Mouse (Mus musculus) cerebellum, postnatal 4 days (tissue): Measurements from ENCODE around the gene Actb.

ENCODE experiments used
- DNase-seq, 2 experiments: peaks; one replicate each; pipeline ENCODE4 v3.0.0; 2022; ENCODE audit warnings: low spot score in 2 of 2, mixed read lengths in 1 of 2

Gene Actb

GRCm38 (mm10) chr5:142906532-142907047 lies at the start of gene Actb:
Actb (minus strand) TSS chr5:142906754.
- peak; percentile 96 to 98 for DNase-seq

GRCm38 (mm10) chr5:142953641-142954040 lies 47.1 kb upstream of the Actb start:
- DNase-seq, result no peak

- peak in 1 of 2 experiments; percentile 66 for DNase-seq
Observed at GRCm38 (mm10) chr5:142950405-142950804, 43.9 kb upstream of the Actb start.

GRCm38 (mm10) chr5:142949580-142949979 lies 43.0 kb upstream of the Actb start:
- no peak for DNase-seq

- DNase-seq, result no peak
Observed at GRCm38 (mm10) chr5:142947460-142947859, 40.9 kb upstream of the Actb start.

GRCm38 (mm10) chr5:142944979-142945682 lies 38.6 kb upstream of the Actb start:
- no peak for DNase-seq

- DNase-seq, result no peak
Observed at GRCm38 (mm10) chr5:142940393-142940792, 33.8 kb upstream of the Actb start.

GRCm38 (mm10) chr5:142937956-142938727 lies 31.6 kb upstream of the Actb start:
- DNase-seq, result no peak

- DNase-seq, result peak; percentile 75 to 87
Observed at GRCm38 (mm10) chr5:142936336-142936719, 29.8 kb upstream of the Actb start.

- DNase-seq, result peak in 1 of 2 experiments; percentile 55
Observed at GRCm38 (mm10) chr5:142935642-142936335, 29.2 kb upstream of the Actb start.

GRCm38 (mm10) chr5:142932731-142933130 lies 26.2 kb upstream of the Actb start:
- DNase-seq, result no peak

- peak in 1 of 2 experiments; percentile 67 for DNase-seq
Observed at GRCm38 (mm10) chr5:142932084-142932685, 25.6 kb upstream of the Actb start.

- DNase-seq, result no peak
Observed at GRCm38 (mm10) chr5:142931241-142931745, 24.7 kb upstream of the Actb start.

- DNase-seq, result no peak
Observed at GRCm38 (mm10) chr5:142929400-142929752, 22.8 kb upstream of the Actb start.

GRCm38 (mm10) chr5:142928749-142929399 lies 22.3 kb upstream of the Actb start:
- peak in 1 of 2 experiments; percentile 30 for DNase-seq

GRCm38 (mm10) chr5:142927341-142927930 lies 20.9 kb upstream of the Actb start:
- no peak for DNase-seq

GRCm38 (mm10) chr5:142926940-142927228 lies 20.3 kb upstream of the Actb start:
- no peak for DNase-seq

- no peak for DNase-seq
Observed at GRCm38 (mm10) chr5:142926204-142926939, 19.8 kb upstream of the Actb start.

- DNase-seq, result no peak
Observed at GRCm38 (mm10) chr5:142924336-142924959, 17.9 kb upstream of the Actb start.

GRCm38 (mm10) chr5:142923781-142924180 lies 17.2 kb upstream of the Actb start:
- DNase-seq, result no peak
